Mouse (Mus musculus) brain, embryonic 14.5 days (tissue): ENCODE measurements around the gene Zbtb16.

ENCODE experiments used
- CTCF ChIP-seq: fragments of 200-500 bp; IDR thresholded peaks from 2 replicates; pipeline ENCODE4 v1.5.1; 2012; ENCODE audit warnings: inconsistent platforms, mild to moderate bottlenecking, moderate library complexity, borderline replicate concordance; ENCODE audit not compliant: insufficient read depth, insufficient read length; ENCODE audit errors: extremely low read depth
- POLR2A ChIP-seq: fragments of 200-500 bp; IDR thresholded peaks from 2 replicates; pipeline ENCODE4 v1.6.1; 2012; ENCODE audit warnings: mild to moderate bottlenecking, inconsistent platforms, borderline replicate concordance; ENCODE audit not compliant: poor library complexity, insufficient read depth, insufficient read length, severe bottlenecking; ENCODE audit errors: extremely low read depth

- no peak for TF ChIP-seq CTCF
- no peak for TF ChIP-seq POLR2A
These were observed 231.0 kb downstream of the Zbtb16 start, which contains the start of gene Nnmt for GRCm38 (mm10) chr9:48604939-48605598.
